ENCODE assay signal across 9 mouse cellular contexts in the genomic region with DNA sequence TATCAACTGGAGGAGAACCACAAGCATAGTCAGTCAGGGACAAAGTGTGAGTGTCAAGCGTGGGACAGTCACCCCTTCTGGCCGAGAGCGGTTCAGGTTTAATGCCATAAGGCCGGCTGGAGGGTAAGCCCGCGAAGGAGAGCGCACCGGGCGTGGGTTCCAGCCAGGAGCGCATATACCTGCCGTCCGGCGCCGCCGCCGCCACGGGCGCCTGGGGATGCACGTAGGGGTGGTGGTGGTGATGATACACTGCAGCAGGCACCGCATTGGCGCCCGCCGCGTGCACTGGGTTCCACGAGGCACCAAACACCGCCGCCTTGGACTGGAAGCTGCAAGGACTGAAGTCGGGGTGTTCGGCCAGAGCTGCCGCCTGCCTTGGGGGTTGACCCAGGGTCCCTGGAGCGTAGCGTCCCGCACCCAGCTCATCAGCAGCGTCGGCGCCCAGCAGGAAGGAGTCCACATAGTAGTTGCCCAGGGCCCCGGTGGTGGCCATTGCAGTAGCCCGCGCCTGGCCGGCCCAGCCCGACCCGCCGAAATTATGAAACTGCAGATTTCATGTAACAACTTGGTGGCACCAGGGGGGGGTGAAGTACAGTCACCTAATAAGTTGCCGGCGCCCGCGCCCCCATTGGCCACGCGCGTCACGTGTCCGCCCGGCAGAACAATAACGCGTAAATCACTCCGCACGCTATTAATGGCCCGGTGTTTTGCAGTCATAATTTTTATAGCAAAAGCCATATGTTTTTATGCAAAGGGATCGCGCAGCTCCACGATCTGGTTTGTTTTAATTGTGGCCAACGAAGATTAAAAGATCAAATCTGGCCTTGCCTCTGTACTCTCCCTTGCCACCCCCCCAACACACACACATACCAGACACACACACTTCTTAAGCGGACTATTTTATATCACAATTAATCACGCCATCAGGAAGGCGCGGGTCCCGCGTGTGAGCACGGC. TPM values are rescaled to one million over a fixed set of nuclear protein-coding genes. Genes with fewer than 3 reads are reported as not detected.
DNase-seq lines count a peak whose midpoint lies in the region; ATAC-seq and TF ChIP-seq lines count a peak whose summit lies in the region.
"Had no signal": no experiment of that assay in that cellular context is flagged by ENCODE, and none has a peak within 500 bp of the region (broad histone marks: within the 10 kb centered on the region; RNA-seq: fewer than 3 reads in every experiment).

No protein-coding gene starts in this region.

- no peak for ATAC-seq in embryonic facial prominence, embryonic 14.5 days (ENCODE audit: low read depth)
- ATAC-seq in intestine, postnatal 0 days, result no peak; the same call in 1 of the 2 replicates
- peak; percentile 23 for ATAC-seq in megakaryocyte, adult 5-6 weeks (ENCODE audit: poor library complexity, severe bottlenecking)
- ATAC-seq in hindbrain, postnatal 0 days, result no peak

- TF ChIP-seq POLR2A in ES-Bruce4 (IDR thresholded peaks at IDR 0.05; ENCODE audit: insufficient read depth, low read length), result no peak

- no peaks in the 10 kb centered on the region for H3K36me3 ChIP-seq in embryonic facial prominence, embryonic 14.5 days (ENCODE audit: control insufficient read depth, insufficient read depth, low read length)
- no peaks in the 10 kb centered on the region for H3K36me3 ChIP-seq in embryonic facial prominence, embryonic 10.5 days (replicated peaks)
- H3K36me3 ChIP-seq in ES-Bruce4 (ENCODE audit: control insufficient read depth, insufficient read depth, low read length, poor library complexity, severe bottlenecking), result no peaks in the 10 kb centered on the region
- H3K36me3 ChIP-seq in intestine, postnatal 0 days (ENCODE audit: control insufficient read depth, insufficient read depth), result no peaks in the 10 kb centered on the region
- H3K36me3 ChIP-seq in hindbrain, postnatal 0 days (ENCODE audit: insufficient read depth, low read length), result no peaks in the 10 kb centered on the region

- no peak overlapping the region for H3K4me2 ChIP-seq in embryonic facial prominence, embryonic 14.5 days (ENCODE audit: low read depth, low read length)
- H3K4me2 ChIP-seq in intestine, postnatal 0 days (replicated peaks; ENCODE audit: low read depth), result peak overlapping the region; percentile 50
- no peak overlapping the region for H3K4me2 ChIP-seq in hindbrain, postnatal 0 days (ENCODE audit: low read depth, low read length)

- TF ChIP-seq EP300 in ES-Bruce4 (IDR thresholded peaks at IDR 0.05; ENCODE audit: insufficient read depth, low read depth, low read length), result no peak

- DNase-seq in embryonic facial prominence, embryonic 14.5 days (ENCODE audit: low spot score), result no peak
- no peak for DNase-seq in embryonic facial prominence, embryonic 10.5 days (ENCODE audit: low spot score)
- DNase-seq in cerebellum, postnatal 10 days, result no peak
- no peak for DNase-seq in cerebellum, postnatal 4 days (ENCODE audit: low spot score in 2 of 2)
- DNase-seq in hindbrain, postnatal 0 days (ENCODE audit: low spot score), result no peak

- H3K4me3 ChIP-seq in embryonic facial prominence, embryonic 14.5 days (ENCODE audit: low read depth, low read length), result peak overlapping the region; percentile 7; the same call in 1 of the 2 replicates
- no peak overlapping the region for H3K4me3 ChIP-seq in embryonic facial prominence, embryonic 10.5 days
- H3K4me3 ChIP-seq in ES-Bruce4 (ENCODE audit: low read depth, low read length), result peak overlapping the region; percentile 30
- peak overlapping the region; percentile 32 for H3K4me3 ChIP-seq in intestine, postnatal 0 days (ENCODE audit: low read depth, low read length)
- H3K4me3 ChIP-seq in hindbrain, postnatal 0 days (ENCODE audit: low read length), result no peak overlapping the region

- peaks cover 3% of the 10 kb centered on the region; the same call in 1 of the 2 replicates for H3K4me1 ChIP-seq in embryonic facial prominence, embryonic 14.5 days (ENCODE audit: control insufficient read depth, insufficient read depth, low read length)
- peaks cover 14% of the 10 kb centered on the region for H3K4me1 ChIP-seq in embryonic facial prominence, embryonic 10.5 days
- no peaks in the 10 kb centered on the region for H3K4me1 ChIP-seq in ES-Bruce4 (ENCODE audit: control insufficient read depth, insufficient read depth, low read length)
- H3K4me1 ChIP-seq in intestine, postnatal 0 days (replicated peaks; ENCODE audit: control insufficient read depth, insufficient read depth, low read length), result no peaks in the 10 kb centered on the region; the same call in 1 of the 2 replicates
- no peaks in the 10 kb centered on the region for H3K4me1 ChIP-seq in hindbrain, postnatal 0 days (ENCODE audit: insufficient read depth, low read length)

- TF ChIP-seq CTCF in ES-Bruce4 (IDR thresholded peaks at IDR 0.05; ENCODE audit: low read depth, low read length), result no peak
- TF ChIP-seq CTCF in intestine, postnatal 0 days (IDR thresholded peaks at IDR 0.05; ENCODE audit: low read depth), result no peak
- no peak for TF ChIP-seq CTCF in hindbrain, postnatal 0 days (IDR thresholded peaks at IDR 0.05; ENCODE audit: low read depth)

- 3% methylated on average over 58 of the region's 69 CpGs for WGBS in embryonic facial prominence, embryonic 14.5 days
- 2% methylated on average over 69 of the region's 69 CpGs for WGBS in embryonic facial prominence, embryonic 10.5 days
- 2% methylated on average over 69 of the region's 69 CpGs for WGBS in intestine, postnatal 0 days
- WGBS in hindbrain, postnatal 0 days, result 4% methylated on average over 67 of the region's 69 CpGs

- no peak overlapping the region for H3K27ac ChIP-seq in embryonic facial prominence, embryonic 14.5 days (replicated peaks; ENCODE audit: low read depth, low read length)
- no peak overlapping the region for H3K27ac ChIP-seq in embryonic facial prominence, embryonic 10.5 days (replicated peaks)
- H3K27ac ChIP-seq in ES-Bruce4 (ENCODE audit: insufficient read depth, low read length), result no peak overlapping the region
- H3K27ac ChIP-seq in intestine, postnatal 0 days (ENCODE audit: low read depth, low read length), result no peak overlapping the region
- no peak overlapping the region for H3K27ac ChIP-seq in hindbrain, postnatal 0 days

- H3K9me3 ChIP-seq in embryonic facial prominence, embryonic 14.5 days (ENCODE audit: control insufficient read depth, low read length), result no peaks in the 10 kb centered on the region
- H3K9me3 ChIP-seq in embryonic facial prominence, embryonic 10.5 days, result no peaks in the 10 kb centered on the region
- H3K9me3 ChIP-seq in ES-Bruce4 (replicated peaks; ENCODE audit: control insufficient read depth, insufficient read depth, low read length, poor library complexity, severe bottlenecking), result no peaks in the 10 kb centered on the region
- no peaks in the 10 kb centered on the region for H3K9me3 ChIP-seq in intestine, postnatal 0 days (ENCODE audit: control insufficient read depth)
- H3K9me3 ChIP-seq in hindbrain, postnatal 0 days (ENCODE audit: low read length), result no peaks in the 10 kb centered on the region

- peaks cover 99% of the 10 kb centered on the region for H3K27me3 ChIP-seq in embryonic facial prominence, embryonic 14.5 days (replicated peaks; ENCODE audit: control insufficient read depth, insufficient read depth, low read length)
- peaks cover 100% of the 10 kb centered on the region for H3K27me3 ChIP-seq in embryonic facial prominence, embryonic 10.5 days (replicated peaks; ENCODE audit: low read depth, poor library complexity, severe bottlenecking)
- H3K27me3 ChIP-seq in ES-Bruce4 (ENCODE audit: control insufficient read depth, insufficient read depth, low read length, poor library complexity, severe bottlenecking), result peaks cover 62% of the 10 kb centered on the region
- H3K27me3 ChIP-seq in intestine, postnatal 0 days (replicated peaks; ENCODE audit: control insufficient read depth, insufficient read depth, low read length), result peaks cover 96% of the 10 kb centered on the region
- H3K27me3 ChIP-seq in hindbrain, postnatal 0 days (ENCODE audit: insufficient read depth, low read length), result peaks cover 96% of the 10 kb centered on the region

- H3K9ac ChIP-seq in embryonic facial prominence, embryonic 14.5 days (ENCODE audit: low read depth, low read length), result no peak overlapping the region
- H3K9ac ChIP-seq in ES-Bruce4 (ENCODE audit: low read depth, poor library complexity, severe bottlenecking), result no peak overlapping the region
- H3K9ac ChIP-seq in intestine, postnatal 0 days (ENCODE audit: low read depth, low read length), result no peak overlapping the region
- no peak overlapping the region for H3K9ac ChIP-seq in hindbrain, postnatal 0 days (replicated peaks; ENCODE audit: low read length)

RNA-seq across cellular contexts. Expression of gene Hoxa7, which starts 4.2 kb away (rescaled TPM):
- polyA plus RNA-seq in embryonic facial prominence, embryonic 14.5 days (2014; fragmentation: Nextera tagmentation; extraction: Ambion mirVana), result 0.21 and 1.4 TPM in 2 replicates
- polyA plus RNA-seq in embryonic facial prominence, embryonic 10.5 days (2016; fragmentation: Nextera tagmentation; extraction: Ambion mirVana), result 0.15 TPM in 1 of 2 replicates, not detected in the other
- polyA plus RNA-seq in ES-Bruce4 (2011; ENCODE audit: insufficient read depth, insufficient read length, low read depth, missing spikeins), result 0.65 and 1.4 TPM in 2 replicates
- polyA plus RNA-seq in intestine, postnatal 0 days (2015; fragmentation: Nextera tagmentation; extraction: Ambion mirVana), result 5.6 and 6.2 TPM in 2 replicates
- total RNA-seq in megakaryocyte, adult 5-6 weeks (2015), result 1.2 and 1.8 TPM in 2 replicates
- total RNA-seq in megakaryocyte, adult 5-6 weeks (2017), result 0.53 and 0.73 TPM in 2 replicates
- 2.6 and 2.9 TPM in 2 replicates for total RNA-seq in hindbrain, postnatal 0 days (2014; rRNA removed)
- polyA plus RNA-seq in hindbrain, postnatal 0 days (2015; fragmentation: Nextera tagmentation; extraction: Ambion mirVana), result 1.3 and 3.9 TPM in 2 replicates

RNA-seq across cellular contexts. Expression of gene Hoxa9, which starts 5.0 kb away (rescaled TPM):
- polyA plus RNA-seq in embryonic facial prominence, embryonic 14.5 days (2014; fragmentation: Nextera tagmentation; extraction: Ambion mirVana), result 0.33 and 2.3 TPM in 2 replicates
- not detected in 2 replicates for polyA plus RNA-seq in embryonic facial prominence, embryonic 10.5 days (2016; fragmentation: Nextera tagmentation; extraction: Ambion mirVana)
- not detected in 2 replicates for polyA plus RNA-seq in ES-Bruce4 (2011; ENCODE audit: insufficient read depth, insufficient read length, low read depth, missing spikeins)
- 1.1 and 3.0 TPM in 2 replicates for polyA plus RNA-seq in intestine, postnatal 0 days (2015; fragmentation: Nextera tagmentation; extraction: Ambion mirVana)
- 0.36 and 1.2 TPM in 2 replicates for total RNA-seq in megakaryocyte, adult 5-6 weeks (2015)
- 1.5 and 2.0 TPM in 2 replicates for total RNA-seq in megakaryocyte, adult 5-6 weeks (2017)
- total RNA-seq in hindbrain, postnatal 0 days (2014; rRNA removed), result 0.26 TPM in 1 of 2 replicates, not detected in the other
- 0.18 TPM in 1 of 2 replicates, not detected in the other for polyA plus RNA-seq in hindbrain, postnatal 0 days (2015; fragmentation: Nextera tagmentation; extraction: Ambion mirVana)

RNA-seq across cellular contexts. Expression of gene Gm28308, which starts 12.8 kb away (rescaled TPM):
- polyA plus RNA-seq in embryonic facial prominence, embryonic 14.5 days (2014; fragmentation: Nextera tagmentation; extraction: Ambion mirVana), result not detected in 2 replicates
- polyA plus RNA-seq in embryonic facial prominence, embryonic 10.5 days (2016; fragmentation: Nextera tagmentation; extraction: Ambion mirVana), result not detected in 2 replicates
- polyA plus RNA-seq in ES-Bruce4 (2011; ENCODE audit: insufficient read depth, insufficient read length, low read depth, missing spikeins), result not detected in 2 replicates
- not detected in 2 replicates for polyA plus RNA-seq in intestine, postnatal 0 days (2015; fragmentation: Nextera tagmentation; extraction: Ambion mirVana)
- not detected in 2 replicates for total RNA-seq in megakaryocyte, adult 5-6 weeks (2015)
- total RNA-seq in megakaryocyte, adult 5-6 weeks (2017), result not detected in 2 replicates
- total RNA-seq in hindbrain, postnatal 0 days (2014; rRNA removed), result 0.83 and 2.2 TPM in 2 replicates
- not detected in 2 replicates for polyA plus RNA-seq in hindbrain, postnatal 0 days (2015; fragmentation: Nextera tagmentation; extraction: Ambion mirVana)
- polyA plus RNA-seq: heart, embryonic 14.5 days had no signal

RNA-seq across cellular contexts. Expression of gene Hoxa3, which starts 12.8 kb away (rescaled TPM):
- polyA plus RNA-seq in embryonic facial prominence, embryonic 14.5 days (2014; fragmentation: Nextera tagmentation; extraction: Ambion mirVana), result 2.8 TPM in 2 replicates
- 0.66 and 2.2 TPM in 2 replicates for polyA plus RNA-seq in embryonic facial prominence, embryonic 10.5 days (2016; fragmentation: Nextera tagmentation; extraction: Ambion mirVana)
- polyA plus RNA-seq in ES-Bruce4 (2011; ENCODE audit: insufficient read depth, insufficient read length, low read depth, missing spikeins), result 0.25 TPM in 1 of 2 replicates, not detected in the other
- 3.4 and 3.6 TPM in 2 replicates for polyA plus RNA-seq in intestine, postnatal 0 days (2015; fragmentation: Nextera tagmentation; extraction: Ambion mirVana)
- 0.93 TPM in 1 of 2 replicates, not detected in the other for total RNA-seq in megakaryocyte, adult 5-6 weeks (2015)
- not detected in 2 replicates for total RNA-seq in megakaryocyte, adult 5-6 weeks (2017)
- total RNA-seq in hindbrain, postnatal 0 days (2014; rRNA removed), result 8.7 and 9.8 TPM in 2 replicates
- polyA plus RNA-seq in hindbrain, postnatal 0 days (2015; fragmentation: Nextera tagmentation; extraction: Ambion mirVana), result 7.9 and 8.8 TPM in 2 replicates

RNA-seq across cellular contexts. Expression of gene Hoxa10, which starts 14.8 kb away (rescaled TPM):
- 1.9 TPM in 1 of 2 replicates, not detected in the other for polyA plus RNA-seq in embryonic facial prominence, embryonic 14.5 days (2014; fragmentation: Nextera tagmentation; extraction: Ambion mirVana)
- polyA plus RNA-seq in embryonic facial prominence, embryonic 10.5 days (2016; fragmentation: Nextera tagmentation; extraction: Ambion mirVana), result not detected in 2 replicates
- polyA plus RNA-seq in ES-Bruce4 (2011; ENCODE audit: insufficient read depth, insufficient read length, low read depth, missing spikeins), result not detected in 2 replicates
- 0.17 and 7.8 TPM in 2 replicates for polyA plus RNA-seq in intestine, postnatal 0 days (2015; fragmentation: Nextera tagmentation; extraction: Ambion mirVana)
- 0.07 TPM in 1 of 2 replicates, not detected in the other for total RNA-seq in megakaryocyte, adult 5-6 weeks (2015)
- total RNA-seq in megakaryocyte, adult 5-6 weeks (2017), result 0.11 TPM in 1 of 2 replicates, not detected in the other
- not detected in 2 replicates for total RNA-seq in hindbrain, postnatal 0 days (2014; rRNA removed)
- polyA plus RNA-seq in hindbrain, postnatal 0 days (2015; fragmentation: Nextera tagmentation; extraction: Ambion mirVana), result not detected in 2 replicates

Comparison
In these comparisons a context has a peak if more than half of its experiments do, and no peak if none do; other contexts are left out.
1. H3K4me3 ChIP-seq: peak in embryonic facial prominence, embryonic 14.5 days (single experiment), ES-Bruce4 (single experiment) and intestine, postnatal 0 days (single experiment); none in embryonic facial prominence, embryonic 10.5 days (single experiment) and hindbrain, postnatal 0 days (single experiment).